Mouse (Mus musculus): ENCODE results near the gene Vat1l.

Gene Vat1l

DNA sequence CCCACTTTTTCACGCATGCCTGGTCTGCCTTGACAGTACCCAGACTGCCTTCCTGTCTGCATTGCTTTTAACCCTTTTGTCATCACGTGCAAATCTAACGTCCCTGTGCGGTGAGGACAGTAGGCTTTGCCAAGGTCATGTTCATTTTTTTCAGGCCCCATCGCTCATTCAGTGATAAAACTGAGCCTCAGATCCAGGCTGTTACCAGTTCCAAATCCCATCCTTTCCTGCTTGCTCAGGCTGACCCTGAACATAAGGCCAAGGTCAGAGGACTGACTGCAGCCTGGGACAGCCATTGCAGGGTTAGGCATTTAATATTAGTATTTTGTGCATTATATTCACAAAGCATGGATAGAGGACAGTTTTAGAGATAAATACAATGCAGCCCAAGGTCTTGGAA, 192.9 kb downstream of the Vat1l start:
- DNase-seq (ENCODE audit: low read depth, low spot score) = no peak

DNA sequence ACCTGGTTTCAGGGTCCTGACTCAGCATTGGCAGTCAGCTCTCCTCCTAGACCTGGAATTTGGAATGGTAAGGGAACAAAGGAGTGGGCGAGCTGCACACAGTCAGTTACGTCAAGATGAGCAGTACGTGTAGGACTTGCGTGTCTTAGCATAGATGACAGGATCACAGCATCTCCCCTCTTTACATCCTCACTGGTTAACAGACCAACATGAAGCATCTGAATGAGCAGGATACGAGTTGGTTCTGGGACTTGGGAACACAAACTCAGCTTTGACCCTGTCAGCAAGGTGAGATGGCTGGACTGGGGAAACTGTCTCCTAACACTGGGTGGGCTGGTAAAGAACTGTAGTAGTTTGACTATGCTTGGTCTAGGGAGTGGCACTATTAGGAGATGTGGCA, 193.9 kb downstream of the Vat1l start:
- DNase-seq (ENCODE audit: low read depth, low spot score) = no peak

DNA sequence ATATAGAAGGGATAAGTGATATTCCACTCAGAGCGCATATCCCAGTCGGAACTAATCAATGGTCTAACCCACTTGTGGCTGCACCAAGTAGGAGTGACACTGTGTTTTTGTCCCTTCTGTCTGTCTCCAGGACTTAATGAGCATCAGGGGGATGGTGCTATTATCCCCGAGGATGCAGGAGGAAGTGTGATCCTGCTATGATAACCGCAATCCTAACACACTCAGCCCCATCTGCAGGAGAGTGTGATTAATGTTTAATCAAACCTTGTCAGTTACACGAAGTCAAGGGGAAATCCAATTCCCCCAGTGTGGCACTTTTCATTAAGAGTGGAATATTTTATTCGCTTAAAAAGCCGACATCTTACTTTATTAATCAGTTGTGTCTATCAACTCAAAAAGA, 196.3 kb downstream of the Vat1l start:
- DNase-seq (ENCODE audit: low read depth, low spot score) = peak; percentile 7

DNA sequence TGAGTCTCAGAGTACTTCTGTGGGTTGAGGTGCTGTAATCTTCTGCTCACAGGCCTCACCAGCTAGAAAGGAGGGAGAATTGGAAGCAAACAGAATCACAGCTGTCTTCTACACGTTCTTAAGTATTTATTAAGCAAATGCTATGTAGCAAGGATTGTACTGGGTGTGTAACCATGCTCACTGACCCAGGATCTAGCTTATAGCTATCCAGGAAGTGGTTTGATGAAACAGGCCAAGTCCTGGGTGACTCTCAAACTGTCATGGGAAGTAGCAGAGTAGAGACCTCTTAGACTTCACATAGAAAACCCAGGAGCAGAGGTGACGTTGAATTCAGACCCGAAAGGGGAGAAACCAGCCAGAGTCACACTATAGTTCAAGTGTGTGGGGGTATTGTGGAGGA, 206.0 kb downstream of the Vat1l start:
- DNase-seq (ENCODE audit: low read depth, low spot score) = no peak

DNA sequence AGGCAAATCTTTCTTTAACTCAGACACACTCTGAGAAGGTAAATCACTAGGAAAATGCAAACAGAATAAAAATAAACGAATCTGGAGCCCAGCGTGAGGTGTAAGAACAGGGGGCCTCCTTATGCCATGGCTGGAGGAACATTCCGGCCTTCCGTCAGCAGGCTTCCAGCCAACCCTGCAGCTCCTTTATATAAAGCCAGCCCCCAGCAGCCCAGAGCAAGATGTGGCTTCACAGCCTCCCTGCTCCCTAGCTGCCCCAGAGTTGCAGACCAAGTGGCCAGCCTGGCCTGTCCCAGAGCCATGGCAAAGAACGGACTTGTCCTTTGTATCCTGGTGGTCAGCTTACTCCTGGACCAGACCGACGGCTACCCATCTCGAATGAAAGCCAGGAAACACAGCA, 212.4 kb downstream of the Vat1l start, which contains the start of gene Clec3a:
TSS of gene Clec3a (plus strand) at position 301 of the 400 bp plus-strand sequence.
- DNase-seq (ENCODE audit: low read depth, low spot score) = no peak

DNA sequence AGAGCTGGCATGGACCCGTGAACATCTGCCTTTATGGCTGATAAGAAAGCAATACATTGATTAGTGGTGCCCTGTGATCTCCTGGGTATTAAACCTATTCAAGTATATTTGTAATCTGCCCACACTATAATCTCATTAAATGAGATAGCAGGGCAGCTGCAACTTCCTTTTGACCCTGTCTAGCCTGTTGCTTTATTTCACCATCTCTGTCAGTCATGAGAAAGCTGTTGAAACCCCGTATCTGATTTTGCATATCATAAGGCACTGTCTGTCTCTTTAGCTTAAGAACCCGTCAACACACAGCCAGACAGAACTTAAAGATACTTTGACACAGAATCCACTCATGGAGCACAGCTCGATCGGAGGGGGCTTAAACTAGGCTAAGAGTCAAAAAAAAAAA, 213.1 kb downstream of the Vat1l start:
- DNase-seq (ENCODE audit: low read depth, low spot score) = no peak

DNA sequence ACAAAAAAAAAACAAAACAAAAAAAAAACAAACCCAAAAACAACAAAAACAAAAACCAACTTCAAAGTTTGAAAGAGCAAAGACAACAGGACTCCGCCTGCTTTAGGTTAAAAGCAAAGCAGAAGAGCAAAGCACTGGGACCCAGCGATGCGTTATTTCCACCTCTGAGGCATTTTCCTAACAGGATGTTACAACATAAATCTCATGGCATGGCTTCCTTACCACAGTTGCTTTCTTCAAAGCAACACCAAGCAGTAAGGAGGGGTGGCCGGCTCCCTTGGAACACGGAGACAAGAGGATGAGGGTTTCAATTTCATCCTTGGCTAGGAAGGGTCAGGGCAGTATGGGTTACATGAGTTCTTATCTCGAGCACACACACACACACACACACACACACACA, 213.5 kb downstream of the Vat1l start:
- no peak for DNase-seq (ENCODE audit: low read depth, low spot score)

DNA sequence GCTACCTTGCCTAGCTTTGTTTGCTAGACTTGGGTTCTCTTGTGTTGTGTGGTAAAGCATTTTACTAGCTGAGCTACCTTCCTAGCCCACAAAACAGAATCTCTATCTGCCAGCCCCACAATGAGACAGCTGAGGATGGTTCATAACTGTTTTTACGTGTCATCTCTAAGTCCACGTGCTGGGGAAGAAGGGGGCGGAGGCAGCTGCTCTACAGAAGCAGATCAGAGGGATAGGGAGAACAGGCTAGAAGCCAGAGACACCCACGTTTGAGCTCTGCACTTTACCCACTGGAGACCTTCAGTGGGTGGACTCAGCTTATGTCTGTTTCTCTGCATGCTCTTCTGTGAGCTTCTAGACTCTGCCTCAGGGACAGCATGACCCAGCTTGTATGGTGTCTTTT, 216.1 kb downstream of the Vat1l start:
- no peak for DNase-seq (ENCODE audit: low read depth, low spot score)

All from mesoderm, embryonic 11.5 days (tissue).